Mouse (Mus musculus) limb, embryonic 14.5 days (tissue): Measurements from ENCODE around the gene Gm20388. TPM values are rescaled to one million over a fixed set of nuclear protein-coding genes. Genes with fewer than 3 reads are reported as not detected.
A peak's percentile ranks its signal among the peaks of the same experiment; 100 is the strongest.

Experiments used
- ATAC-seq: fragments of 200-750 bp; cut with Nextera tagmentation; 2 replicates; pipeline ENCODE4 v1.8.0; 2017; ENCODE audit warnings: low read depth, moderate number of reproducible peaks, moderate TSS enrichment; ENCODE audit not compliant: low FRiP score
- DNase-seq: peaks from one replicate; pipeline ENCODE4 v3.0.0-alpha.2; 2015; ENCODE audit warnings: low spot score
- H3K27ac ChIP-seq: fragments of 300-500 bp; sonication (generic); replicated peaks from 2 replicates; pipeline ENCODE4 v1.5.1; 2014; ENCODE audit warnings: low read depth, mild to moderate bottlenecking, low read length, moderate library complexity, mixed read lengths
- H3K27me3 ChIP-seq: fragments of 300-500 bp; sonication (generic); 2 replicates; pipeline ENCODE4 v1.6.1; 2014; ENCODE audit warnings: low read length, mixed read lengths; ENCODE audit not compliant: control insufficient read depth, insufficient read depth
- H3K36me3 ChIP-seq: fragments of 300-500 bp; sonication (generic); 2 replicates; pipeline ENCODE4 v1.6.1; 2014; ENCODE audit warnings: mild to moderate bottlenecking, low read length, moderate library complexity, mixed read lengths; ENCODE audit not compliant: control insufficient read depth, insufficient read depth
- H3K4me1 ChIP-seq: fragments of 300-500 bp; sonication (generic); 2 replicates; pipeline ENCODE4 v1.6.1; 2014; ENCODE audit warnings: antibody characterized with exemption, low read length, mixed read lengths; ENCODE audit not compliant: control insufficient read depth, insufficient read depth
- H3K4me2 ChIP-seq: fragments of 300-500 bp; sonication (generic); replicated peaks from 2 replicates; pipeline ENCODE4 v1.6.1; 2014; ENCODE audit warnings: low read depth, mild to moderate bottlenecking, low read length, moderate library complexity; ENCODE audit not compliant: severe bottlenecking
- H3K4me3 ChIP-seq: fragments of 300-500 bp; sonication (generic); replicated peaks from 2 replicates; pipeline ENCODE4 v1.5.1; 2014; ENCODE audit warnings: low read length
- H3K9ac ChIP-seq: fragments of 300-500 bp; sonication (generic); 2 replicates; pipeline ENCODE4 v1.6.1; 2014; ENCODE audit warnings: mild to moderate bottlenecking, low read depth, low read length, moderate library complexity; ENCODE audit not compliant: severe bottlenecking
- H3K9me3 ChIP-seq: fragments of 300-500 bp; sonication (generic); 2 replicates; pipeline ENCODE4 v1.6.1; 2016; ENCODE audit warnings: low read length; ENCODE audit not compliant: control insufficient read depth
- POLR2A ChIP-seq: fragments of 200-500 bp; IDR thresholded peaks from 2 replicates; pipeline ENCODE4 v1.8.0; 2012; ENCODE audit warnings: inconsistent platforms, mild to moderate bottlenecking, moderate library complexity, borderline replicate concordance; ENCODE audit not compliant: insufficient read depth, insufficient read length; ENCODE audit errors: extremely low read depth
- WGBS: fragments of 180-500 bp; shearing (Covaris S2); extraction: QIAGEN DNeasy Blood & Tissue Kit; methylation state at CpG from one replicate; pipeline ENCODE4 v1.1.7; 2014; 5-methylcytosine and 5-hydroxymethylcytosine counted together
- polyA plus RNA-seq, 2 experiments: library from polyadenylated mRNA; depleted of rRNA in 1 of 2; stranded (reverse) in 1 of 2; unstranded in 1 of 2; fragments of >200 nt; fragmentation: Nextera tagmentation in 1 of 2; extraction: Ambion mirVana in 1 of 2; gene quantifications; 2 replicates each; pipeline versions ENCODE4 v1.2.1 to v1.2.3; 2012 to 2014

The Gm20388 gene
- polyA plus RNA-seq, 2 experiments = 1.9 to 49.9 TPM

DNA sequence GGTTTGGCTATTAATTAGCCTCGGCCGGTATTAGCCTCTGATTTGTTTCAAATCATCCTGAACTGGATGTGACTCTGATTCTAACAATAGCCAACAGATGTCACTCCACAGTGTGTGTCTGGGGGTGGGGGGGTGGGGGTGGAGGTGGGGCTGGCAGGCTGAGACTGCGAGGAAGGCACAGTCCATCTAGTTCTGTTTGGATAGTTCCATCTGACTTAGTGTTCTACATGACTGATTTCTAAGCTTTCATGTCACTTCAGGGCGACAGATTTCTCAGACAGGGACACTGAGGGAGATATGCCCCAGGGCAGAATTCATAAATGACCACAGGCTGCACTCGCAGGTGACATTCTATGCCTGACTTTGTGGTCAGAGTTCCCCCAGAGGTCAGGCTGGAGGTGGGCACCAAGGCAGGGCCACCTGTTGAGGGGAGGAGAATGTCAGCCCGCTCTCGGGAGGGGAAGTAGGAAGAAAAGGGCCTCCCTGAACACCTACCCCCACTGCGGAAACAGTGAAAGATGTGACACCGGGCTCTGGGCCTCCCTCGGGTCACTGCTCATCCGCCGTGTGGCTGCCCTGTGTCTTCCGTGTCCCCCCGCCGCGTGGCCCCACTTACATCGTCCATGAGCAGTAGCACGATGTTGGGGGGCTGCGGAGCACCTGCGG lies 2700.1 kb downstream of the Gm20388 start:
- no peak for TF ChIP-seq POLR2A
- no peak for DNase-seq
- peaks cover 13% of the 10 kb centered on the region for H3K4me1 ChIP-seq
- 3% methylated on average over 20 of the region's 20 CpGs for WGBS
- H3K27me3 ChIP-seq = no peaks in the 10 kb centered on the region
- H3K4me2 ChIP-seq = peak overlapping the region; percentile 87
- H3K27ac ChIP-seq = 0 out of 2 replicates have a peak overlapping the region, but pooled peaks have one; percentile 52
- no peaks in the 10 kb centered on the region for H3K9me3 ChIP-seq
- H3K4me3 ChIP-seq = peak overlapping the region; percentile 76
- peak overlapping the region; percentile 69 for H3K9ac ChIP-seq
- ATAC-seq = peak; percentile 42; the same call in 1 of the 2 replicates
- peaks cover 8% of the 10 kb centered on the region; the same call in 1 of the 2 replicates for H3K36me3 ChIP-seq

DNA sequence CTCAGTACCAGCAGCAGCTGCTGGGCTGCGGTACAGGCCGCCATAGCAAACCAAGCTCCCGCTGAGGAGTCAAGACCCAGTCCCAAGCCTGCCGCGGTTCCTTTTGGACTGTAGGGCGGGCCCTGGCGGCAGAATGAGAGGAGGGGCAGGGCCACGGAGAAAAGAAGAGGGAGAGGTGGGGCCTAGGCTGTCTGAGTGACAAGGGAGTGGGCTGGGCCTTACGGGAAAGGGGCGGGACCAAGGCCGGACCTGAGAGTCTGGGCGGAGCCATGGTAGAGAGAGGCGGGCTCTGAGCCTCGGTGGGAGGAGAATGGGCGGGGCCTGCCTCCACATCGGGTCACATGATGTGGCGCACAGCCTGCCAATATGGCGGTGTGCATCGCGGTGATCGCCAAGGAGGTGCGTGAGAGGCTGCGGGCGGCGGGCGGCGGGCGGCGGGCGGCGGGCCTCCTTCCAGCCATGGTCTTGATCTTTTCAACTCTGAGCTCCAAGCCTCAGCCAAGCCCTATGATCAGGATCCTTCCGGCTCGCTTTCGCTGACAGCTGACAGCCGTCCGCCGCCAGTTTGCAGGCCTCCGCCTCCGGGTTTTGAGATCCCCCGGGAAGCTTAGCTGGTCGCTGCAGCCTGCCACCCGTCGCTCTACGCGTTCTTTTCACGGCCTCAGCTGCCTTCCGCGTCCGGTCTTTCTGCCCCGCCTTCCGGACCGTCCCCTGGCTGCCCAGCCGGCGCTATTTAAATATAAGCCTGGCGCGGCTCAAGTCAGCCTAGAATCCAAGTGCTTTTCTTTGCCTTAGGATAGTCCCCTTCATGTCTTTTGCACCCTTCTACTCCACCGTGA lies 2700.9 kb downstream of the Gm20388 start, which contains the start of the genes Galns and Trappc2l:
Gene Galns (minus strand): TSS at position 169 of the 839 bp plus-strand sequence.
Gene Trappc2l (plus strand): TSS at position 346 of the 839 bp plus-strand sequence.
- peak; percentile 99 for DNase-seq
- Histone ChIP-seq H3K4me1 (peaks cover 17% of the 10 kb centered on the region), H3K9ac (peak within 1 kb of the TSS; percentile 69), H3K27me3 (no peaks in the 10 kb centered on the region), H3K4me2 (peak within 1 kb of the TSS; percentile 87), H3K9me3 (no peaks in the 10 kb centered on the region), H3K4me3 (peak within 1 kb of the TSS; percentile 76), H3K27ac (peak within 1 kb of the TSS; percentile 52; the same call in 1 of the 2 replicates), H3K36me3 (peaks cover 8% of the 10 kb centered on the region; the same call in 1 of the 2 replicates)
- under 1% methylated on average over 45 of the region's 57 CpGs for WGBS
- 0 out of 2 replicates have a peak, but pooled peaks have one; percentile 53 for TF ChIP-seq POLR2A
- peak; percentile 98 for ATAC-seq

DNA sequence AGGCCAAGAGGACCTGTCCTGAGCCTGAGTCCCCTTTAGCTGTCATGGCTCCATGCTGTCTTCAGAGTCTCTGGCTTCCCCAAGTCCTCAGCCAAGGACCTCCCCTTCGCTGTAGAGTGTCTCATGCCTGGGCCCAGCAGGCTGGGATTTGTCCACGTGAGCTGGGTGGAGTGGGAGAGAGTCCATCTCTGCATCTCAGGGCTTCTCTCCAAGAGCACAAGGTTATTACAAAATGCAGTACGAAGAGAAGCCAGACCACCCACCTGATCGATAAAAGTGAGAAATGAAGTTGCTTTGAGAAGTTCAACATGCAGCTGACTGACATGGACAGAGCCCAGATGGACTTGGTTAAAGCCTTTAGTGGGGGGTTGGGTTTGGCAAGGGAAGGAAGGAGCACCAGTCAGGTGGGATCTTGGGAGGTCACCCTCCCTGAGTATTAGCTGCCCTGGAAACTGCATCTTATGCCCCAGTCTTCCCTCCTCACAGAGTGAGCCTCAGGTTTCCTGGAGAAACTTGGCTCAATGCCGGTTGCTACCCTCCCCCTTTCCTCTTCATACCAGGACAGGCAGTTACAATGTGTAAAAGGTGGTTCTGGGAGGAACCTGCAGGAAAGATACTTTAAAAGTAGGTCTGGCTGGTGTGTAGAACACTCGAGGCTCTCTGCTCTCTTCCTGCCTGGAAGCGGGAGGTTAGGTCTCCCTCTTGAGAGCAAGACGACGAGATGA lies 2705.7 kb downstream of the Gm20388 start:
- Histone ChIP-seq H3K9me3 (no peaks in the 10 kb centered on the region), H3K36me3 (peaks cover 8% of the 10 kb centered on the region; the same call in 1 of the 2 replicates), H3K4me2 (no peak overlapping the region), H3K27me3 (no peaks in the 10 kb centered on the region), H3K4me1 (peaks cover 15% of the 10 kb centered on the region), H3K9ac (no peak overlapping the region), H3K4me3 (no peak overlapping the region), H3K27ac (peak overlapping the region; percentile 58; the same call in 1 of the 2 replicates)
- DNase-seq (peak; percentile 59), ATAC-seq (peak; percentile 17; the same call in 1 of the 2 replicates)
- 53% methylated on average over 9 of the region's 9 CpGs for WGBS
- TF ChIP-seq POLR2A = no peak

DNA sequence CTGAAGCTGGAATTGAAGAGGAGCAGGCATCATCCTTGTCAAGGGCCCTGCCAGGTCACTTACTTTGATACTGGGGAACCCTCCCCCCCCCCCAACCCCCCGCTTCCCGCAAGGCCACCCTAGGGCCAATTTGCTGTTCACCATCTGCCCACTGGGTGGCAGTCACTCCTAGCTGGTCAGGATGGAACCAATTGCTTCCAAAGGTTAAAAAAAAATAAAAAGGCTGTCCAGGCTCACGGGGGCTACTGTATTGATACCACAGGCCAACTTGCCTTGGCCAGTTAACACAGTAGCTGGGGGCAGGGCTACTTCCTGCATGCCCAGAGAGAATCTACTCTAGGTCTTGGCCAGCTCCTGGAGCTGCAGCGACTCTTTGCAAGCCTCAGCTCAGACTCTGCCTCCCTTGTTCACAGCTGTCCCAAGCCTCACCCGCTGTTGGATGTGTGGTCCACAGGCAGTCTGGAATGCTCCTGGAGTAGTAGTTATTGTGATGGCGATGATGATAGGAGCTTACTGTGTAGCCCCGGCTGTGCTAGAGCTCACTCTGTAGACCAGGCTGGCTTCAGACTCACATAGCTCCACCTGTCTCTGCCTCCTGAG lies 2707.4 kb downstream of the Gm20388 start:
- peaks cover 7% of the 10 kb centered on the region for H3K4me1 ChIP-seq
- 22% methylated on average over 5 of the region's 7 CpGs for WGBS
- no peak for ATAC-seq

More for the DNA sequence above, 2707.4 kb downstream of the Gm20388 start:
- no peak for TF ChIP-seq POLR2A
- H3K36me3 ChIP-seq = peaks cover 8% of the 10 kb centered on the region; the same call in 1 of the 2 replicates
- H3K9me3 ChIP-seq = no peaks in the 10 kb centered on the region
- no peak overlapping the region for H3K27ac ChIP-seq
- H3K27me3 ChIP-seq = no peaks in the 10 kb centered on the region
- no peak overlapping the region for H3K9ac ChIP-seq
- H3K4me2 ChIP-seq = no peak overlapping the region
- H3K4me3 ChIP-seq = no peak overlapping the region
- DNase-seq = peak; percentile 82
